Mouse (Mus musculus): Measurements from ENCODE around the gene Abtb1. TPM values are rescaled to one million over a fixed set of nuclear protein-coding genes. Genes with fewer than 3 reads are reported as not detected.

Abtb1 gene
- total and polyA plus RNA-seq, 2 experiments from 2014 or later: 29.2 to 60.2 TPM

DNA sequence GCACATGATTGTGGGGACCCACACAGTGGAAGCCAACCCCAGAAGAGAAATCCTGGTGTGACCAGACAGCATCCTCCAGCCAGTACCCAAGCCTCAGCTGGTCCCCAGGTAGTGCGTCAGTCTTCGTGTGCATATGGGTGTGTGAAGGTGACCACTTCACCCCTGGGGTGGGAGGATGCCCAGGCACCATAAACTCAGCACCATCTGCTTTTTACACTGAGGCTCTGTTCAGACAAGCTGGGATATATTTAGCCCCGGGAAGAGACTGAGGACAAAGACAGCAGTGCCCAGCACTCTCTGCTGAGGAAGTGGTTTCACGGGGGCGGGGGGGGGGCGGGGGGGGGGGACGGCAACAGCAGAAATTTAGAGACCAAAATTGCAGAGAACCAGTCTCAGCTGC lies 30.4 kb downstream of the Abtb1 start:
- Histone ChIP-seq H3K9ac (replicated peaks; ENCODE audit: low read length, poor library complexity, severe bottlenecking) (no peak overlapping the region), H3K9me3 (ENCODE audit: low read length) (no peaks in the 10 kb centered on the region), H3K36me3 (ENCODE audit: insufficient read depth, low read length) (0 out of 2 replicates have a peak, but pooled peaks cover 4% of the 10 kb centered on the region), H3K27ac (ENCODE audit: low read depth, low read length) (no peak overlapping the region), H3K4me2 (ENCODE audit: low read depth, low read length, poor library complexity, severe bottlenecking) (no peak overlapping the region), H3K27me3 (ENCODE audit: insufficient read depth, low read length) (no peaks in the 10 kb centered on the region), H3K4me1 (ENCODE audit: insufficient read depth, low read length) (no peaks in the 10 kb centered on the region), H3K4me3 (ENCODE audit: low read depth, low read length) (no peak overlapping the region)
- 53% methylated on average over 7 of the region's 7 CpGs for WGBS
- TF ChIP-seq CTCF (IDR thresholded peaks at IDR 0.05): no peak
- ATAC-seq (ENCODE audit: low FRiP score) (no peak), DNase-seq (ENCODE audit: low spot score) (no peak)

- no peak overlapping the region for H3K4me3 ChIP-seq (ENCODE audit: low read depth, low read length)
- H3K36me3 ChIP-seq (ENCODE audit: insufficient read depth, low read length): 0 out of 2 replicates have a peak, but pooled peaks cover 4% of the 10 kb centered on the region
- ATAC-seq (ENCODE audit: low FRiP score) (no peak), DNase-seq (ENCODE audit: low spot score) (no peak)
- H3K27me3 ChIP-seq (ENCODE audit: insufficient read depth, low read length): no peaks in the 10 kb centered on the region
- TF ChIP-seq CTCF (IDR thresholded peaks at IDR 0.05): no peak
- no peak overlapping the region for H3K9ac ChIP-seq (replicated peaks; ENCODE audit: low read length, poor library complexity, severe bottlenecking)
- H3K4me2 ChIP-seq (ENCODE audit: low read depth, low read length, poor library complexity, severe bottlenecking): no peak overlapping the region
- WGBS: 68% methylated on average over 3 of the region's 3 CpGs
- no peaks in the 10 kb centered on the region for H3K9me3 ChIP-seq (ENCODE audit: low read length)
- H3K27ac ChIP-seq (ENCODE audit: low read depth, low read length): no peak overlapping the region
- H3K4me1 ChIP-seq (ENCODE audit: insufficient read depth, low read length): no peaks in the 10 kb centered on the region
These were observed 31.5 kb downstream of the Abtb1 start for GRCm38 (mm10) chr6:88810291-88810690.

- TF ChIP-seq CTCF (IDR thresholded peaks at IDR 0.05): no peak
- no peak for DNase-seq (ENCODE audit: low spot score)
- 71% methylated on average over 23 of the region's 23 CpGs for WGBS
- Histone ChIP-seq H3K27ac (ENCODE audit: low read depth, low read length) (no peak overlapping the region), H3K9me3 (ENCODE audit: low read length) (no peaks in the 10 kb centered on the region), H3K4me1 (ENCODE audit: insufficient read depth, low read length) (no peaks in the 10 kb centered on the region), H3K36me3 (ENCODE audit: insufficient read depth, low read length) (0 out of 2 replicates have a peak, but pooled peaks cover 4% of the 10 kb centered on the region), H3K4me2 (ENCODE audit: low read depth, low read length, poor library complexity, severe bottlenecking) (no peak overlapping the region), H3K27me3 (ENCODE audit: insufficient read depth, low read length) (no peaks in the 10 kb centered on the region), H3K4me3 (ENCODE audit: low read depth, low read length) (no peak overlapping the region), H3K9ac (replicated peaks; ENCODE audit: low read length, poor library complexity, severe bottlenecking) (no peak overlapping the region)
- no peak for ATAC-seq (ENCODE audit: low FRiP score)
These were observed 32.4 kb downstream of the Abtb1 start for GRCm38 (mm10) chr6:88809091-88810037.

DNA sequence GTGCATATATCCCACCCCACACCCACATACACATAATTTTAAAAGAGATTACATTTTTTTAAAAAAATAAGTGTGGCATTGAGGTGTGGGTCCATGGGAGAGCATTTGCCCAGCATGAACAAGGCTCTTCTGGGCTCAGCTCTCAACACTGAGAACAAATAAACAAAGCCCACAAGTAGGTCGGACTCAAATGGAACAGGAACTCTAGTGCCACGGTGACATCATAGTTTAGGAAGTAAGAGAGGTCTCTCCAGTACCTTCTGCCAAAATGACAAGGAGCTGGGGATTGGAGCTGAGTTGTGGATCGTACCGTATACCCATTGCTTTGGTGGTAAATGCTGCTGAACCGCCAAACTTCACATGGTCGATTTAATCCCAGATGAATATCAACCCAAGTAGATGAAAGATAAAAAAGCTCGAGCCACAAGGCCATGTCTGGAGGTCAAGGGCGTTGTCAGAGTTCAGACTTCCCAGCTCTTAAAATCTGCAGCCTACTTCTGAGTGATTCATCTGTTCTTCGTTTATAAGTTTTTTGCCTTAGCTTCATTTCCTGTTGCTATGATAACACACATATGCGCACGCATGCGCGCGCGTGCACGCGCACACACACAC lies 36.7 kb downstream of the Abtb1 start:
- DNase-seq (ENCODE audit: low spot score) (no peak), ATAC-seq (ENCODE audit: low FRiP score) (no peak)
- WGBS: 92% methylated on average over 17 of the region's 17 CpGs
- Histone ChIP-seq H3K36me3 (ENCODE audit: insufficient read depth, low read length) (0 out of 2 replicates have a peak, but pooled peaks cover 4% of the 10 kb centered on the region), H3K27me3 (ENCODE audit: insufficient read depth, low read length) (no peaks in the 10 kb centered on the region), H3K4me3 (ENCODE audit: low read depth, low read length) (no peak overlapping the region), H3K9ac (replicated peaks; ENCODE audit: low read length, poor library complexity, severe bottlenecking) (no peak overlapping the region), H3K9me3 (ENCODE audit: low read length) (no peaks in the 10 kb centered on the region), H3K27ac (ENCODE audit: low read depth, low read length) (no peak overlapping the region), H3K4me1 (ENCODE audit: insufficient read depth, low read length) (no peaks in the 10 kb centered on the region), H3K4me2 (ENCODE audit: low read depth, low read length, poor library complexity, severe bottlenecking) (no peak overlapping the region)
- TF ChIP-seq CTCF (IDR thresholded peaks at IDR 0.05): no peak

GRCm38 (mm10) chr6:88803957-88804695 lies 37.7 kb downstream of the Abtb1 start:
- TF ChIP-seq CTCF (IDR thresholded peaks at IDR 0.05): no peak
- H3K4me2 ChIP-seq (ENCODE audit: low read depth, low read length, poor library complexity, severe bottlenecking): no peak overlapping the region
- 87% methylated on average over 4 of the region's 4 CpGs for WGBS
- no peak overlapping the region for H3K9ac ChIP-seq (replicated peaks; ENCODE audit: low read length, poor library complexity, severe bottlenecking)
- H3K9me3 ChIP-seq (ENCODE audit: low read length): no peaks in the 10 kb centered on the region
- H3K27me3 ChIP-seq (ENCODE audit: insufficient read depth, low read length): no peaks in the 10 kb centered on the region
- no peak for ATAC-seq (ENCODE audit: low FRiP score)
- H3K4me3 ChIP-seq (ENCODE audit: low read depth, low read length): no peak overlapping the region
- no peaks in the 10 kb centered on the region for H3K4me1 ChIP-seq (ENCODE audit: insufficient read depth, low read length)
- H3K27ac ChIP-seq (ENCODE audit: low read depth, low read length): no peak overlapping the region
- no peaks in the 10 kb centered on the region for H3K36me3 ChIP-seq (ENCODE audit: insufficient read depth, low read length)
- no peak for DNase-seq (ENCODE audit: low spot score)
